Mouse (Mus musculus) thymus, adult 2 months (tissue): Measurements from ENCODE around the gene Sema4f.

Experiments
- CTCF ChIP-seq: fragments of 200-500 bp; IDR thresholded peaks from 2 replicates; pipeline ENCODE4 v1.5.1; 2012; ENCODE audit warnings: mild to moderate bottlenecking, control low read depth, low read length, moderate library complexity, borderline replicate concordance; ENCODE audit not compliant: control insufficient read depth, poor library complexity, insufficient read depth; ENCODE audit errors: extremely low read depth
- POLR2A ChIP-seq: fragments of 200-500 bp; IDR thresholded peaks from 2 replicates; pipeline ENCODE4 v1.6.1; 2012; ENCODE audit warnings: mild to moderate bottlenecking, low read length, control low read depth, moderate library complexity; ENCODE audit not compliant: control insufficient read depth, poor library complexity, insufficient read depth; ENCODE audit errors: extremely low read depth

- no peak for TF ChIP-seq CTCF
- no peak for TF ChIP-seq POLR2A
These were observed 41.3 kb downstream of the Sema4f start for GRCm38 (mm10) chr6:82898227-82898626.
